Mouse (Mus musculus) thymus, adult 2 months (tissue): Measurements from ENCODE around the gene Wwtr1. TPM values are rescaled to one million over a fixed set of nuclear protein-coding genes. Genes with fewer than 3 reads are reported as not detected.

Experiments used
- DNase-seq: peaks from one replicate; pipeline ENCODE4 v3.0.0; 2021
- H3K27ac ChIP-seq: fragments of 200-500 bp; 2 replicates; pipeline ENCODE4 v1.5.1; 2012; ENCODE audit warnings: low read length, control low read depth; ENCODE audit not compliant: control insufficient read depth, insufficient read depth
- H3K27me3 ChIP-seq: fragments of 200-500 bp; 2 replicates; pipeline ENCODE4 v1.6.1; 2012; ENCODE audit warnings: mild to moderate bottlenecking, low read length, moderate library complexity, mixed read lengths; ENCODE audit not compliant: control insufficient read depth, insufficient read depth
- H3K36me3 ChIP-seq: fragments of 200-500 bp; 2 replicates; pipeline ENCODE4 v1.6.1; 2012; ENCODE audit warnings: mild to moderate bottlenecking, low read length, moderate library complexity; ENCODE audit not compliant: control insufficient read depth, insufficient read depth
- H3K4me1 ChIP-seq: fragments of 200-500 bp; replicated peaks from 2 replicates; pipeline ENCODE4 v1.6.1; 2012; ENCODE audit warnings: low read length; ENCODE audit not compliant: control insufficient read depth, insufficient read depth
- H3K4me3 ChIP-seq: fragments of 200-500 bp; 2 replicates; pipeline ENCODE4 v1.5.1; 2012; ENCODE audit warnings: mild to moderate bottlenecking, low read length, control low read depth, moderate library complexity; ENCODE audit not compliant: control insufficient read depth, insufficient read depth
- CTCF ChIP-seq: fragments of 200-500 bp; IDR thresholded peaks from 2 replicates; pipeline ENCODE4 v1.5.1; 2012; ENCODE audit warnings: mild to moderate bottlenecking, control low read depth, low read length, moderate library complexity, borderline replicate concordance; ENCODE audit not compliant: control insufficient read depth, poor library complexity, insufficient read depth; ENCODE audit errors: extremely low read depth
- POLR2A ChIP-seq: fragments of 200-500 bp; IDR thresholded peaks from 2 replicates; pipeline ENCODE4 v1.6.1; 2012; ENCODE audit warnings: mild to moderate bottlenecking, low read length, control low read depth, moderate library complexity; ENCODE audit not compliant: control insufficient read depth, poor library complexity, insufficient read depth; ENCODE audit errors: extremely low read depth
- WGBS: fragments of 180-500 bp; shearing (Covaris S2); methylation state at CpG from one replicate; pipeline ENCODE4 v1.1.7; 2018; 5-methylcytosine and 5-hydroxymethylcytosine counted together
- polyA plus RNA-seq: library from polyadenylated mRNA; depleted of rRNA; stranded (reverse); fragments of >200 nt; gene quantifications from 2 replicates; pipeline ENCODE4 v1.2.3, GENCODE M21; 2012; rRNA removed

Gene Wwtr1
- polyA plus RNA-seq, 1 experiment, result 6.1 TPM

GRCm38 (mm10) chr3:57420233-57420632, 155.5 kb downstream of the Wwtr1 start:
- Histone ChIP-seq H3K4me1 (no peaks in the 10 kb centered on the region), H3K36me3 (no peaks in the 10 kb centered on the region), H3K27ac (no peak overlapping the region), H3K27me3 (no peaks in the 10 kb centered on the region), H3K4me3 (no peak overlapping the region)
- TF ChIP-seq POLR2A (no peak), CTCF (no peak)
- DNase-seq, result no peak
- WGBS, result 91% methylated on average over 2 of the region's 2 CpGs

GRCm38 (mm10) chr3:57411535-57411934, 164.2 kb downstream of the Wwtr1 start:
- no peak for DNase-seq
- no peaks in the 10 kb centered on the region for H3K4me1 ChIP-seq
- H3K36me3 ChIP-seq, result no peaks in the 10 kb centered on the region
- no peak overlapping the region for H3K4me3 ChIP-seq
- H3K27me3 ChIP-seq, result no peaks in the 10 kb centered on the region
- 85% methylated on average over 4 of the region's 4 CpGs for WGBS
- no peak overlapping the region for H3K27ac ChIP-seq
- TF ChIP-seq CTCF (no peak), POLR2A (no peak)

Other genes starting within 250 kb of the Wwtr1 start
- gene Tm4sf4, start 150.6 kb downstream of the Wwtr1 start, polyA plus RNA-seq, result 0.08 and 0.27 TPM in 2 replicates
- 23.6 and 31.8 TPM in 2 replicates for gene Commd2, start 75.8 kb upstream of the Wwtr1 start, polyA plus RNA-seq
- gene Ankub1, start 116.9 kb upstream of the Wwtr1 start, polyA plus RNA-seq, result 0.05 TPM in 1 of 2 replicates, not detected in the other
- 27.9 and 35.1 TPM in 2 replicates for gene Rnf13, start 160.2 kb upstream of the Wwtr1 start, polyA plus RNA-seq